Mouse (Mus musculus): ENCODE measurements around the gene Tead4.

DNA sequence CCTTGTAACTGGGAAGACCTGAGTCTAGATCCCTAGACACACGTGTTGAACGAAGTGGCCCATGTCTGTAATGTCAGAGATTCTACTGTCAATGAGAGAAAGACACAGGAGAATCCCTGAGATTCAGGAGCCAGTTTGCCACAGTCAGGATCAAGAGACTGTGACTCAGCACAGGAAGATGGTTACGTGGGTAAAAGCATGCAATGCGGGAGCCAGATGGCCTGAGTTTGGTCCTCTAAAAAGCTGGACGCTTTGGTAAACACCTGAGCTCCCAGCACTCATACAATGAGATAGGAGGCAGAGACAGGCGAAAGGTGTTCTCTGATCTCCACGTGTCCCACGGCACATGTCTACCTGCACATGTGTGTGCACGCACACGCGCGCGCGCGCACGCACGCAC, 27.9 kb downstream of the Tead4 start:
- TF ChIP-seq EP300 (IDR thresholded peaks at IDR 0.05; ENCODE audit: low read depth): no peak
- TF ChIP-seq CTCF (IDR thresholded peaks at IDR 0.05; ENCODE audit: low read depth): no peak

Data from liver, postnatal 0 days (tissue).